ENCODE assay signal across 22 mouse cellular contexts in genomic region chr6:32326406-32326805, GRCm38 (mm10).
"Had no signal": no experiment of that assay in that cellular context is flagged by ENCODE, and none has a peak within 500 bp of the region (broad histone marks: within the 10 kb centered on the region; RNA-seq: fewer than 3 reads in every experiment).

No protein-coding gene starts in this region.

- H3K9ac ChIP-seq: embryonic facial prominence, embryonic 12.5 days; embryonic facial prominence, embryonic 13.5 days; embryonic facial prominence, embryonic 15.5 days; forebrain, embryonic 12.5 days; forebrain, embryonic 13.5 days; forebrain, embryonic 15.5 days; forebrain, postnatal 0 days had no signal

- DNase-seq: cerebellum, adult 9-10 months; cerebellum, adult 9-11 months; cerebellum, postnatal 25 days; cerebellum, postnatal 36 days; gastrocnemius, adult 2 months; gastrocnemius, postnatal 10 days; gastrocnemius, postnatal 14 days; gastrocnemius, postnatal 25 days; gastrocnemius, postnatal 36 days; heart, adult 18-20 months; heart, adult 2 months had no signal

- H3K9me3 ChIP-seq: embryonic facial prominence, embryonic 10.5 days; embryonic facial prominence, embryonic 12.5 days; embryonic facial prominence, embryonic 13.5 days; embryonic facial prominence, embryonic 15.5 days; forebrain, embryonic 10.5 days; forebrain, embryonic 12.5 days; forebrain, embryonic 13.5 days; forebrain, embryonic 15.5 days had no signal

- H3K27ac ChIP-seq: embryonic facial prominence, embryonic 12.5 days; embryonic facial prominence, embryonic 13.5 days; embryonic facial prominence, embryonic 15.5 days; forebrain, embryonic 10.5 days; forebrain, embryonic 12.5 days; forebrain, embryonic 13.5 days; forebrain, embryonic 15.5 days; gastrocnemius, adult 2 months; heart, adult 2 months had no signal

- H3K4me2 ChIP-seq: embryonic facial prominence, embryonic 12.5 days; embryonic facial prominence, embryonic 13.5 days; embryonic facial prominence, embryonic 15.5 days; forebrain, embryonic 12.5 days; forebrain, embryonic 13.5 days; forebrain, embryonic 15.5 days; heart, embryonic 11.5 days had no signal

- H3K4me3 ChIP-seq: embryonic facial prominence, embryonic 10.5 days; embryonic facial prominence, embryonic 12.5 days; embryonic facial prominence, embryonic 13.5 days; embryonic facial prominence, embryonic 15.5 days; erythroblast, embryonic 14.5 days; forebrain, embryonic 10.5 days; forebrain, embryonic 12.5 days; forebrain, embryonic 13.5 days; forebrain, embryonic 15.5 days; gastrocnemius, adult 2 months; heart, adult 2 months had no signal

- H3K27me3 ChIP-seq: forebrain, embryonic 13.5 days; forebrain, embryonic 15.5 days had no signal

- H3K36me3 ChIP-seq: embryonic facial prominence, embryonic 10.5 days; embryonic facial prominence, embryonic 12.5 days; embryonic facial prominence, embryonic 13.5 days; embryonic facial prominence, embryonic 15.5 days; forebrain, embryonic 10.5 days; forebrain, embryonic 12.5 days; forebrain, embryonic 15.5 days had no signal
